Mouse (Mus musculus): ENCODE measurements around the gene Rnf20. TPM values are rescaled to one million over a fixed set of nuclear protein-coding genes. Genes with fewer than 3 reads are reported as not detected.

Rnf20 gene
- 26.6 and 27.7 TPM in 2 replicates for polyA plus RNA-seq (2021; fragmentation: Nextera tagmentation)
- long read RNA-seq, experiment 1, full-length matches to known transcripts = 24 of 99 reads
- long read RNA-seq, experiment 1, partial matches to known transcripts = 62 of 99 reads
- long read RNA-seq, experiment 1, other reads (novel, unspliced or antisense) = 13 of 99 reads
- long read RNA-seq, experiment 2, full-length matches to known transcripts = 100 of 168 reads
- long read RNA-seq, experiment 2, partial matches to known transcripts = 46 of 168 reads
- long read RNA-seq, experiment 2, other reads (novel, unspliced or antisense) = 22 of 168 reads

GRCm38 (mm10) chr4:49631319-49632138 lies at the start of gene Rnf20:
Rnf20 (plus strand) TSS chr4:49632006.

GRCm38 (mm10) chr4:49597183-49598100 lies 34.4 kb upstream of the Rnf20 start, which contains the start of gene Tmem246:
Tmem246 (minus strand) TSS chr4:49597876.

GRCm38 (mm10) chr4:49681812-49682211 lies 50.0 kb downstream of the Rnf20 start, which contains the start of gene Ppp3r2:
Ppp3r2 (minus strand) TSS chr4:49682024.

Other genes with a start within 250 kb of the Rnf20 start
- not detected in 2 replicates for gene Acnat2, start 223.9 kb upstream of the Rnf20 start, polyA plus RNA-seq (2021; fragmentation: Nextera tagmentation)
- gene Acnat1, start 158.1 kb upstream of the Rnf20 start, polyA plus RNA-seq (2021; fragmentation: Nextera tagmentation) = 0.77 TPM in 1 of 2 replicates, not detected in the other
- gene Baat, start 125.4 kb upstream of the Rnf20 start, polyA plus RNA-seq (2021; fragmentation: Nextera tagmentation) = 0.06 TPM in 1 of 2 replicates, not detected in the other
- gene Mrpl50, start 110.9 kb upstream of the Rnf20 start, polyA plus RNA-seq (2021; fragmentation: Nextera tagmentation) = 67.2 and 74.9 TPM in 2 replicates
- gene Zfp189, start 110.8 kb upstream of the Rnf20 start, polyA plus RNA-seq (2021; fragmentation: Nextera tagmentation) = 7.9 and 10.9 TPM in 2 replicates
- 0.14 and 0.15 TPM in 2 replicates for gene Aldob, start 82.5 kb upstream of the Rnf20 start, polyA plus RNA-seq (2021; fragmentation: Nextera tagmentation)
- gene Tmem246, start 34.1 kb upstream of the Rnf20 start, polyA plus RNA-seq (2021; fragmentation: Nextera tagmentation) = 92.5 and 103 TPM in 2 replicates
- gene Ppp3r2, start 50.0 kb downstream of the Rnf20 start, polyA plus RNA-seq (2021; fragmentation: Nextera tagmentation) = not detected in 2 replicates
- 7.1 and 7.6 TPM in 2 replicates for gene Grin3a, start 213.7 kb downstream of the Rnf20 start, polyA plus RNA-seq (2021; fragmentation: Nextera tagmentation)